ENCODE assay signal across 16 mouse cellular contexts in genomic region chr7:37390271-37390670, GRCm38 (mm10).
"Had no signal": no experiment of that assay in that cellular context is flagged by ENCODE, and none has a peak within 500 bp of the region (broad histone marks: within the 10 kb centered on the region; RNA-seq: fewer than 3 reads in every experiment).

No protein-coding gene starts in this region.

- ATAC-seq: midbrain, embryonic 13.5 days; midbrain, embryonic 15.5 days had no signal

- H3K27me3 ChIP-seq: megakaryocyte, embryonic 14.5 days; midbrain, embryonic 13.5 days; midbrain, embryonic 15.5 days; neural tube, embryonic 12.5 days; stomach, embryonic 15.5 days had no signal

- H3K4me1 ChIP-seq: megakaryocyte, embryonic 14.5 days; stomach, embryonic 15.5 days had no signal

- H3K4me3 ChIP-seq: megakaryocyte, embryonic 14.5 days; midbrain, embryonic 13.5 days; midbrain, embryonic 15.5 days; neural tube, embryonic 12.5 days; stomach, embryonic 15.5 days had no signal

- H3K36me3 ChIP-seq: midbrain, embryonic 13.5 days; midbrain, embryonic 15.5 days; neural tube, embryonic 12.5 days; stomach, embryonic 15.5 days had no signal

- DNase-seq: lung, adult 18-20 months; lung, embryonic 14.5 days; lung, postnatal 14 days; lung, postnatal 36 days; right cerebral cortex, postnatal 14 days; thymus, adult 2 months; thymus, postnatal 25 days; thymus, postnatal 4 days had no signal

- H3K27ac ChIP-seq: macrophage; midbrain, embryonic 13.5 days; midbrain, embryonic 15.5 days; neural tube, embryonic 12.5 days; stomach, embryonic 15.5 days; stomach, postnatal 0 days had no signal

- H3K4me2 ChIP-seq: lung, embryonic 14.5 days; midbrain, embryonic 11.5 days; midbrain, embryonic 13.5 days; midbrain, embryonic 15.5 days; neural tube, embryonic 12.5 days; stomach, embryonic 15.5 days had no signal

- H3K9ac ChIP-seq: lung, embryonic 14.5 days; midbrain, embryonic 13.5 days; midbrain, embryonic 15.5 days; neural tube, embryonic 12.5 days; stomach, embryonic 15.5 days had no signal

- H3K9me3 ChIP-seq: midbrain, embryonic 13.5 days; midbrain, embryonic 15.5 days; neural tube, embryonic 12.5 days; stomach, embryonic 15.5 days had no signal
